Mouse (Mus musculus) embryo, embryonic 10 days (tissue): Measurements from ENCODE around the gene Gm17067.
"Not testable (repeated sequence)": the region's sequence is repeated elsewhere in the genome, so short reads cannot be mapped to it uniquely, and the experiment has no call there.

ENCODE experiments used
- DNase-seq: peaks from one replicate; pipeline ENCODE4 v3.0.0-alpha.2; 2015; ENCODE audit warnings: low spot score

The Gm17067 gene

DNA sequence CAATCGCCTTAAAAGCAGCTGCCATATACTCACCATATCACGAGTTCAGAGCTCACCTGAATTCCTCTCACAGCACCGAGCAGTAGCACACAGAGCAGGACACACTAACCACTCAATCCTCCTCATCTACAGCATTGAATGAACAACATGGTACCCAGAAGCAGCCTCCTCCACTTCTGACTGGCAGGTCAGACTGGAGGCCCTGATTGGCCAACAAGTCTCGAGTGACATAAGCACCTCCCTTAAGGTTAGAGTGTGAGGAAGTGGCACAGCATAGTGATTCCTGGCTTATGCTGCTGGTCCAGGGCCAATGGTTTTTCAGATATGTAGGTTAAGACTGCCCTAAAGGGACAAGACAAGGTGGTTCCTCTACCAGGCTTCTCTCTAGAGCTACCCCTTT, at the start of gene Gm17067:
Gene Gm17067, minus strand, starts transcription at position 101 of the 400 bp plus-strand sequence.
- DNase-seq: not testable (repeated sequence)

DNA sequence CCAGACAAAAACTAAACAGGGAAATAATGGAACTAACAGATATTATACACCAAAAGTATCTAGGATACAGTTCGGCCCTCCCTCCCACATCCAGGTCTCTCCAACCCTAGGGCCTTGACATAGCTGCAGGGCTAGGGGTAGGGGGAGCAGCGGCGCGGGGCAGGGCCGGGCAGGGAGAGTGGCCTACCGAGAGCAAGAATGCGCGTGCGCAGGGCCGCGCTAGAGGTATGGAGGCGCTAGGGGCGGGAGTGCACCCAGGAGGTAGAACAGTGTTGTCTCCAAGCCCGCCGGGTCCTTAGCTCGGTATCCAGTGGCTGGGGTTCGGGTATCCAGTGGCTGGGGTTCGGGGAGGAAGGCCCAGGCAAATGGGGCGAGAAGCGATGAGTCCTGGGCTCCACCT, 23.0 kb upstream of the Gm17067 start:
- no peak for DNase-seq

DNA sequence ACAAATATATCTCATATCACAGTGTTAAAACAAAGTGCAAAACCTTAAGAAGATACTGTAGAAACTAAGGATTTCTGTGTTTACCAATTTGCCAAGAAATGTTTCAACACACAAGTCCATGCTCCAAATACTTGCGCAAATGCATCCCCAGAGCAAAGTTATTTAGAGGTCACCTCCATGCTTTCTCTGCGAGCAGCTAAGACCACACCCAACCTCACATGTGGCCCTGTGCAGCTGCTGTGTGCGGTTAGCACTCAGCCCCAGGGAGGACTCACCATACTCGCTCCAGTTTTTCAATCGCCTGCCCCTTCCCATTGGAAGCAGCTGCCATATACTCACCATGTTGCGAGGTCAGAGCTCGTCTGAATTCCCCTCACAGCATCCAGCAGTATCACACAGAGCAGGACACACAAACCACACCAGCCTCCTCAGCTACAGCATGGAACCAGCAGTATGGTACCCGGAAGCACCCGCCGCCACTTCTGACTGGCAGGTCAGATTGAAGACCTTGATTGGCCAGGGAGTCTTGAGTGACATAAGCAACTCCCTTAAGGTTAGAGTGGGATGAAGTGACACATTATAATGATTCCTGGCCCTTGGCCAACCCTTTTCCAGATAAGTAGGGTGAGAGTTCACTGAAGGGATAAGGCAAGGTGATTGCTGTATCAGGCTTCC, 11.9 kb upstream of the Gm17067 start:
- no peak for DNase-seq

DNA sequence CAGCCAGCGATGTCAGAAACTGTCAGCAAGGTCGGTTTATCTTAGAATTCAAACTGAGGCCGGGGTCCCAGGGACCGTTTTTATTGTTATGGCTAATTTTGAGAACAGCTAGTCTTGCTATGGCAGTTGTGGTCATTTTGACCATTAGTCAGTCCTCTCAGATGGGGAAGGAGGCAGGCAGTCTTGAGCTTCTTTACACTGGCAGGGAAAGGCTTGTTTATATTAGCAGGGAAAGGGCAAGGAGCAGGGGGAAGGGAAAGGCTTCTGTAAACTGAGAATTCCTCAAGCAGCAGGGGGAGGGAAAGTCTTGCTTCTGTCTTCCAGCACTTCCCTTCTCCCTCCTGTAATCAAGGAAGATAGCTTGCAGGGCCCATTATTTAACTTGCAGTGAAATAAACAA, 33.6 kb downstream of the Gm17067 start:
- DNase-seq: peak; percentile 52

DNA sequence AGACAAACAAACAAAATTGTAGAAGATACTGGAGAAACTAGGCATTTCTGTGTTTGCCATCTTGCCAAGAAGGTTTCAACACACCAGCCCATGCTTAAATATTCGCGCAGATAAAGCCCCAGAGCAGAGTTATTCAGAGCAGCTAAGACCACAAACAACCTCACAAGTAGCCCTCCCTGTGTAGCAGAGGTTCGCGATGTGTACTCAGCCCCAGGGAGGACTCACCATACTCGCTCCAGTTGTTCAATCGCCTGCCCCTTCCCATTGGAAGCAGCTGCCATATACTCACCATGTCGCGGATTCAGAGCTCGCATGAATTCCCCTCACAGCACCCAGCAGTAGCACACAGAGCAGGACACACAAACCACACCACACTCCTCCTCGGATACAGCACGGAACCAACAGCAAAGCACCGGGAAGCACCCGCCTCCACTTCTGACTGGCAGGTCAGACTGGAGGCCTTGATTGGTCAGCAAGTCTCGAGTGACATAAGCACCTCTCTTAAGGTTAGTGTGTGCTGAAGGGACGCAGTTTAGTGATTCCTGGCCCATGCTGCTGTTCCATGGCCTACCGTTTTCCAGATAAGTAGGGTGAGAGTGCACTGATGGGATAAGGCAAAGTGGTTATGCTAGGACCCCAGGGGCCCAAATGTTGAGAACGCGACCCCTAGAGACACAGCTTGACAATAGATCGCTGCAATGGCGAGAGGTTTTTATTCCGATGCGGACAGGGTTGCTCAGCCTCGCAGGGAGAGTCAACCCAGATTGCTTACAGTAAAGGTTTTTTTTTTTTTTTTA, 34.3 kb downstream of the Gm17067 start, which contains the start of gene Zfp975:
Gene Zfp975, minus strand, starts transcription at position 381 of the 797 bp plus-strand sequence.
- peak; percentile 86 for DNase-seq

DNA sequence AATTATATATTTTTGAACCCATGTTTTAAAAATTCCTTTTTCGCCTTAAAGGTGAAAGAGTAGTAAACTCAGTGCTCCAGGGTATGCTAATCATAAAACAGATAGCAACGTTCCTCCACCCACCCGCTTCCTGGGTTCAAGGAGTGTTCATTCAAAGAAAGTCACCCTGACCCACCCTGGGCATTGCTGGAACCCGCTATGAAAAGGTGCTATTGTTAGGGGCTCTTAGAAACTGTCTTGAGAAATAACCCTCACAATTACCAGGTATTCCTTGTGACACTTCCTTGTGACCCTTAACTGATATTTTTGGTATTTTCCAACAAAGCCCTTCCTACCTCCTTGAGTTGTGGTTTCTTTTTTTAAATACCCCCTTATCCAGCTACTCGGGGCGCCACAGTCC, 46.7 kb downstream of the Gm17067 start:
- not testable (repeated sequence) for DNase-seq

DNA sequence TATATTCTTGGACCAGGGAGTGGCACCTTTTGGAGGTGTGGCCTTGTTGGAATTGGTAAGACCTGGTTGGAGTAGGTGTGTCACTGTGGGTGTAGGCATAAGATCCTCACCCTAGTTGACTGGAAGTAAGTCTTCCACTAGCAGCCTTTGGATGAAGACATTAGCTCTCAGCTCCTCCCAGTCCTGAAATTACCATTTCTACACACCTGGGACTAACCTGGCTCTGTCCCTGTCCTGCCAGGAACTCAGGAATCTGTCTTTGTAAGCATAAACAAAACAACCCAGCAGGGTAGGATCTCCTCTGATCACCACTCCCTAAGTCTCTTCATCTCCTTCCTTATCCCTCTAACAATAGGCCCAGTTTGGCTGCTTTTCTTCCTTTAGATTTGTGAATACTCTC, 47.2 kb downstream of the Gm17067 start:
- DNase-seq: not testable (repeated sequence)

DNA sequence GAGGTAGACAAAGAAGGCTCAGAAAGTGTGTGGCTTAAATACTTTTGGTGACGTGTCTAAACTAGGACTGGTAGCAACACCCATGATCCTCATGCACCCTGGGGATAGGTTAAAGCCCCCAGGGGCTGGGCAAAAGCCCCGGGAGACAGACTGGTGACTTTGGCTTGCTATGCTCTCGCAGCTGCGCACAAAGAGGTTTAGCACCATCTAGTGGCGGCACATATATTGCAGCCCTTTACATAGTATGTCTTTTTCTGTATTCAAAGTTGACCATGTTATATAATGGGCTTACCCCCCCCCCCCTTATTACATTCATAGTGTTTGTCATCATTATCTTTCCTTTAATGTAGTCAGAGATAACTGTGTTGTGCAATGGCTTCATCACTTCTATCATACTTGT, 66.7 kb downstream of the Gm17067 start:
- DNase-seq: not testable (repeated sequence)
